Mouse (Mus musculus) MEL (cell line): ENCODE results near the gene Dhodh. TPM values are rescaled to one million over a fixed set of nuclear protein-coding genes. Genes with fewer than 3 reads are reported as not detected.

Experiments
- DNase-seq: peaks from one replicate; pipeline ENCODE4 v3.0.0; 2011; ENCODE audit warnings: low read depth, low spot score
- H3K27ac ChIP-seq: 2 replicates; pipeline ENCODE4 v1.5.1; 2012; ENCODE audit warnings: low read depth, mild to moderate bottlenecking, control low read depth, low read length, moderate library complexity; ENCODE audit not compliant: control insufficient read depth
- H3K27me3 ChIP-seq, 2 experiments: fragments of 150-350 bp in 1 of 2; sonication (generic) in 1 of 2; 2 replicates each; pipeline ENCODE4 v1.6.1; 2012; ENCODE audit warnings: low read length in 2 of 2, mild to moderate bottlenecking in 2 of 2, improper control_type of control experiment in 1 of 2, moderate library complexity in 1 of 2; ENCODE audit not compliant: insufficient read depth in 2 of 2, control insufficient read depth in 1 of 2
- H3K36me3 ChIP-seq, 2 experiments: 2 replicates each; pipeline ENCODE4 v1.6.1; 2012 to 2014; ENCODE audit warnings: low read length in 2 of 2, improper control_type of control experiment in 1 of 2, inconsistent platforms in 1 of 2, mild to moderate bottlenecking in 1 of 2; ENCODE audit not compliant: insufficient read depth in 2 of 2, control insufficient read depth in 1 of 2
- H3K4me1 ChIP-seq, 2 experiments: fragments of 150-350 bp in 1 of 2; sonication (generic) in 1 of 2; 2 replicates each; pipeline ENCODE4 v1.6.1; 2012; ENCODE audit warnings: low read length in 2 of 2, improper control_type of control experiment in 1 of 2, mild to moderate bottlenecking in 1 of 2; ENCODE audit not compliant: insufficient read depth in 2 of 2, control insufficient read depth in 1 of 2
- H3K4me3 ChIP-seq, 2 experiments: fragments of 150-350 bp in 1 of 2; sonication (generic) in 1 of 2; 2 replicates each; pipeline ENCODE4 v1.5.1; 2012; ENCODE audit warnings: low read depth in 2 of 2, low read length in 2 of 2, mild to moderate bottlenecking in 2 of 2, moderate library complexity in 2 of 2, control low read depth in 1 of 2, improper control_type of control experiment in 1 of 2; ENCODE audit not compliant: control insufficient read depth in 1 of 2, insufficient read depth in 1 of 2
- H3K79me2 ChIP-seq: 2 replicates; pipeline ENCODE4 v1.6.1; 2012; ENCODE audit warnings: mild to moderate bottlenecking, low read length, moderate library complexity; ENCODE audit not compliant: control insufficient read depth, poor library complexity, insufficient read depth
- H3K9ac ChIP-seq: 2 replicates; pipeline ENCODE4 v1.6.1; 2012; ENCODE audit warnings: low read depth, mild to moderate bottlenecking, control low read depth, low read length, moderate library complexity; ENCODE audit not compliant: control insufficient read depth, poor library complexity, severe bottlenecking
- H3K9me3 ChIP-seq: fragments of 150-350 bp; sonication (generic); replicated peaks from 2 replicates; pipeline ENCODE4 v1.6.1; 2012; ENCODE audit warnings: mild to moderate bottlenecking, low read length, improper control_type of control experiment, moderate library complexity; ENCODE audit not compliant: insufficient read depth
- TCF12 ChIP-seq: IDR thresholded peaks from 2 replicates; pipeline ENCODE4 v1.6.1; 2014; ENCODE audit warnings: low read depth, mild to moderate bottlenecking, inconsistent platforms, low read length, improper control_type of control experiment, moderate library complexity
- polyA plus RNA-seq, 2 experiments: library from polyadenylated mRNA; stranded (reverse) in 1 of 2; unstranded in 1 of 2; fragments of >175 nt in 1 of 2; fragments of >200 nt in 1 of 2; gene quantifications; 2 replicates each; pipeline versions ENCODE4 v1.2.1 to v1.2.4; 2012; ENCODE audit warnings: low replicate concordance in 2 of 2, low read depth in 1 of 2; ENCODE audit not compliant: insufficient read length in 2 of 2, insufficient read depth in 1 of 2, missing spikeins in 1 of 2
- total RNA-seq: library from RNA; depleted of rRNA; stranded (reverse); fragments of 300-350 nt; gene quantifications from 2 replicates; pipeline ENCODE4 v1.2.3, GENCODE M21; 2012; rRNA removed

Dhodh gene
- total and polyA plus RNA-seq, 3 experiments = 28.3 to 52.5 TPM; not detected in 1

DNA sequence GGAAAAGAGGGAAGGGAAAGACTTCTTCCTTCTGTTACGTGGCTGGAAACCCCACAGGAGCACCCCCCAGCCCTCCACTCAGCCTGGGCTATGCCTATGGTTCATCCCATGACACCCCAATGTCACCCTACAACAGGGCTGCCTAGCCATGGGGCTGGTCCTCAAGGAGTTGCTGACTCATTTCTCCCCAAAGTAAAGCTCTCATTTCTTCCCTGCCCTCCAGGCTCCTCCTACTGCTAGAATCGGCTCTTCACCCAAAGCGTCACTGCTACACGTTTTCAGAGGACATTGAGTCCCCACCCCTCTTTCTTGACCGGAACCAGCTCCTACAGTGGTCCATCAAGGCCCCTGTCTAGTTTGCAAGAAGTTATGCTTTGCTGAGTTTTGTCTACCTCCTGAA lies 66.3 kb downstream of the Dhodh start:
- Histone ChIP-seq H3K79me2 (no peaks in the 10 kb centered on the region), H3K4me1 (peaks cover 0 to 16% of the 10 kb centered on the region in 2 experiments; a peak in 2 of 4 replicates), H3K27me3 (no peaks in the 10 kb centered on the region), H3K36me3 (peaks cover 0 to 3% of the 10 kb centered on the region in 2 experiments; a peak in 2 of 4 replicates), H3K9ac (no peak overlapping the region), H3K27ac (no peak overlapping the region), H3K9me3 (no peaks in the 10 kb centered on the region), H3K4me3 (no peak overlapping the region)
- no peak for TF ChIP-seq TCF12
- no peak for DNase-seq

Other genes with a start within 250 kb of the Dhodh start
- gene Pmfbp1, start 114.6 kb downstream of the Dhodh start, total RNA-seq = 0.23 and 0.39 TPM in 2 replicates
- gene Pmfbp1, start 114.6 kb downstream of the Dhodh start, polyA plus RNA-seq = under 1 TPM in 1 of 2 experiments, not detected in 1; 0.40 TPM
- 50.6 and 54.6 TPM in 2 replicates for gene Dhx38, start 42.8 kb downstream of the Dhodh start, total RNA-seq
- gene Dhx38, start 42.8 kb downstream of the Dhodh start, polyA plus RNA-seq = 10 to 100 TPM; 43.3 to 72.1 TPM
- gene Txnl4b, start 42.8 kb downstream of the Dhodh start, total RNA-seq = 7.7 and 8.4 TPM in 2 replicates
- 1 to 10 TPM in 1 of 2 experiments, not detected in 1; 9.5 TPM for gene Txnl4b, start 42.8 kb downstream of the Dhodh start, polyA plus RNA-seq
- gene Hp, start 29.5 kb downstream of the Dhodh start, total RNA-seq = 0.19 TPM in 1 of 2 replicates, not detected in the other
- under 1 TPM in 1 of 2 experiments, not detected in 1; 0.08 TPM for gene Hp, start 29.5 kb downstream of the Dhodh start, polyA plus RNA-seq
- 2.6 and 3.4 TPM in 2 replicates for gene Pkd1l3, start 5.8 kb upstream of the Dhodh start, total RNA-seq
- gene Pkd1l3, start 5.8 kb upstream of the Dhodh start, polyA plus RNA-seq = 1 to 10 TPM in 1 of 2 experiments, not detected in 1; 7.4 TPM
- 30.2 and 33.1 TPM in 2 replicates for gene Ist1, start 84.6 kb upstream of the Dhodh start, total RNA-seq
- gene Ist1, start 84.6 kb upstream of the Dhodh start, polyA plus RNA-seq = 100 to 1,000 TPM in 1 of 2 experiments, 10 to 100 TPM in 1; 50.4 to 126 TPM
- 5.2 and 5.5 TPM in 2 replicates for gene Zfp821, start 96.9 kb upstream of the Dhodh start, total RNA-seq
- 10 to 100 TPM in 1 of 2 experiments, not detected in 1; 10.1 TPM for gene Zfp821, start 96.9 kb upstream of the Dhodh start, polyA plus RNA-seq
- gene Atxn1l, start 129.1 kb upstream of the Dhodh start, total RNA-seq = 3.8 and 4.1 TPM in 2 replicates
- 1 to 10 TPM in 1 of 2 experiments, not detected in 1; 9.5 TPM for gene Atxn1l, start 129.1 kb upstream of the Dhodh start, polyA plus RNA-seq
- 33.7 and 34.6 TPM in 2 replicates for gene Ap1g1, start 169.9 kb upstream of the Dhodh start, total RNA-seq
- 100 to 1,000 TPM in 1 of 2 experiments, 10 to 100 TPM in 1; 46.6 to 456 TPM for gene Ap1g1, start 169.9 kb upstream of the Dhodh start, polyA plus RNA-seq